Mouse (Mus musculus) lung, adult 2 months (tissue): ENCODE data around the gene Rnf187.

Experiments used
- CTCF ChIP-seq: fragments of 200-500 bp; IDR thresholded peaks from 2 replicates; pipeline ENCODE4 v1.5.1; 2011; ENCODE audit warnings: mild to moderate bottlenecking, low read length, control low read depth; ENCODE audit not compliant: insufficient read depth
- POLR2A ChIP-seq: fragments of 200-500 bp; IDR thresholded peaks from 2 replicates; pipeline ENCODE4 v1.6.1; 2011; ENCODE audit warnings: low read depth, mild to moderate bottlenecking, control low read depth, low read length, borderline replicate concordance; ENCODE audit errors: extremely low read depth

DNA sequence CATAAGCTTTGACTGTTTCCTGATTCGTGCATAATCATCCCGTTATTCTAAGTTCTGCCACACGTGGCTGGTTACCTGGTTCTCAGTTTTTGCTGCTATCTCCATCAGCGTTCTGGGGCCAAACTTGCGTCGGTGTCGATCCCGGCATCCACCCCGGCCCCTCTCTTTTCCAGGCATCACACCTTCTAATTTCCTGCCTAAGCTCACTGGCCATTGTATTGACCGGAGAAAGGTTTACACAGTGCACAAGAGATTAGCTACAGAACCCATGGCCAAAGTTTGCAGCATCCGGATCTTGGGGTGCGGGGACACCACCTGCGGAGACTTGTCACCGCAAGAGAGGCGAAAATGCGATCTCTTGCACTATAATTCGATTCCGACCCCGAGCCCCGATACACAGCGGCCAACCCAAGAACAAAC lies 38.9 kb upstream of the Rnf187 start:
- TF ChIP-seq POLR2A (no peak), CTCF (no peak)
